Mouse (Mus musculus) T-cell, adult 2 months (primary cell): ENCODE measurements around the gene Gm28305.

Experiments
- DNase-seq: peaks from one replicate; pipeline ENCODE4 v3.0.0; 2022; ENCODE audit warnings: low spot score

Gene Gm28305

GRCm38 (mm10) chr9:104070863-104071604, 30.6 kb downstream of the Gm28305 start:
- DNase-seq, result no peak

GRCm38 (mm10) chr9:104075808-104076207, 35.3 kb downstream of the Gm28305 start:
- DNase-seq, result no peak

- no peak for DNase-seq
These were observed 38.3 kb downstream of the Gm28305 start for GRCm38 (mm10) chr9:104078780-104079179.

GRCm38 (mm10) chr9:104079379-104079778, 38.9 kb downstream of the Gm28305 start:
- peak; percentile 40 for DNase-seq

- no peak for DNase-seq
These were observed 39.6 kb downstream of the Gm28305 start for GRCm38 (mm10) chr9:104080038-104080437.

- no peak for DNase-seq
These were observed 45.4 kb downstream of the Gm28305 start for GRCm38 (mm10) chr9:104085730-104086429.

- DNase-seq, result no peak
These were observed 48.1 kb downstream of the Gm28305 start for GRCm38 (mm10) chr9:104088555-104088954.

- no peak for DNase-seq
These were observed 52.5 kb downstream of the Gm28305 start for GRCm38 (mm10) chr9:104092945-104093344.

GRCm38 (mm10) chr9:104098256-104098655, 57.8 kb downstream of the Gm28305 start:
- DNase-seq, result no peak

GRCm38 (mm10) chr9:104099060-104099459, 58.6 kb downstream of the Gm28305 start:
- no peak for DNase-seq

- no peak for DNase-seq
These were observed 60.4 kb downstream of the Gm28305 start for GRCm38 (mm10) chr9:104100822-104101221.

GRCm38 (mm10) chr9:104101458-104101857, 61.0 kb downstream of the Gm28305 start:
- DNase-seq, result no peak

GRCm38 (mm10) chr9:104102301-104102700, 61.8 kb downstream of the Gm28305 start:
- DNase-seq, result no peak

GRCm38 (mm10) chr9:104102901-104103300, 62.4 kb downstream of the Gm28305 start:
- DNase-seq, result no peak

- no peak for DNase-seq
These were observed 64.5 kb downstream of the Gm28305 start for GRCm38 (mm10) chr9:104104986-104105385.

GRCm38 (mm10) chr9:104106930-104107329, 66.5 kb downstream of the Gm28305 start:
- DNase-seq, result no peak

- no peak for DNase-seq
These were observed 67.0 kb downstream of the Gm28305 start for GRCm38 (mm10) chr9:104107482-104107881.

- no peak for DNase-seq
These were observed 68.2 kb downstream of the Gm28305 start for GRCm38 (mm10) chr9:104108571-104109143.

- DNase-seq, result no peak
These were observed 68.7 kb downstream of the Gm28305 start for GRCm38 (mm10) chr9:104109151-104109550.

GRCm38 (mm10) chr9:104123101-104123500, 82.6 kb downstream of the Gm28305 start:
- no peak for DNase-seq

GRCm38 (mm10) chr9:104123622-104124021, 83.2 kb downstream of the Gm28305 start:
- DNase-seq, result no peak
